Mouse (Mus musculus) erythroblast, embryonic 14.5 days (primary cell): Measurements from ENCODE around the gene Gm20897. TPM values are rescaled to one million over a fixed set of nuclear protein-coding genes. Genes with fewer than 3 reads are reported as not detected.
"Not testable (repeated sequence)": the region's sequence is repeated elsewhere in the genome, so short reads cannot be mapped to it uniquely, and the experiment has no call there.

Experiments
- H3K27me3 ChIP-seq: 2 replicates; pipeline ENCODE4 v1.6.1; 2012; ENCODE audit warnings: inconsistent platforms; ENCODE audit not compliant: control insufficient read depth
- H3K36me3 ChIP-seq: 2 replicates; pipeline ENCODE4 v1.6.1; 2012; ENCODE audit warnings: mild to moderate bottlenecking, inconsistent platforms; ENCODE audit not compliant: control insufficient read depth
- H3K4me1 ChIP-seq: 2 replicates; pipeline ENCODE4 v1.6.1; 2012; ENCODE audit warnings: inconsistent platforms; ENCODE audit not compliant: control insufficient read depth
- H3K4me3 ChIP-seq: replicated peaks from 2 replicates; pipeline ENCODE3; 2012; ENCODE audit warnings: moderate library complexity, mild to moderate bottlenecking, inconsistent platforms
- H3K9me3 ChIP-seq: 2 replicates; pipeline ENCODE4 v1.6.1; 2012; ENCODE audit warnings: low read length, inconsistent platforms, mixed read lengths; ENCODE audit not compliant: control insufficient read depth
- polyA plus RNA-seq: library from polyadenylated mRNA; stranded (reverse); fragments of >175 nt; gene quantifications from 2 replicates; pipeline ENCODE4 v1.2.3, GENCODE M21; 2012

Gm20897 gene
- not detected in 2 replicates for polyA plus RNA-seq

DNA sequence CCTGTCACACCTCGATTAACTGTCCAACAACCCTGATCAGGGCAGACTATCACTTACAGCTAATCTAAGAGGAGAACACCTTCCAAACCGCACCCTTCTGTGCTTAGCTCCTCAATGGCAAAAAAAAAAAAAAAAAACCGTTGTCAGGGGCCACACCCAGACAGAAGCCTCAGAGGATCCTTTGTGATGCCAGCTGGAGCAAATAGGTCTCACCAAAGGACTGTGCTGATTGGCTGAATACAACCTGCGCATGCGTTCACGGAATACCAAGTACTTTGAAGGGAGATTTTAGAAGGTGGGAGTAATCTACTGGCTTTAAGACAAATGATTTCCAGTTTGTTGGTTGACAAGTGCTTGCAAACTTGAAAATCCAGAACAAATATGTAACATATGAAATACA is at the start of gene Gm20897:
TSS of gene Gm20897 (minus strand) at position 101 of the 400 bp plus-strand sequence.
- H3K27me3 ChIP-seq, H3K4me3 ChIP-seq, H3K4me1 ChIP-seq, H3K36me3 ChIP-seq, H3K9me3 ChIP-seq: not testable (repeated sequence)

Other genes starting within 250 kb of the Gm20897 start
- gene Gm21732, start 73.5 kb upstream of the Gm20897 start, polyA plus RNA-seq = not detected in 2 replicates